Comparison of ENCODE assay signal across 24 mouse cellular contexts in genomic region chr10:116492768-116493167, GRCm38 (mm10). TPM values are rescaled to one million over a fixed set of nuclear protein-coding genes. Genes with fewer than 3 reads are reported as not detected.
DNase-seq lines count a peak whose midpoint lies in the region; ATAC-seq and TF ChIP-seq lines count a peak whose summit lies in the region.
"Had no signal": no experiment of that assay in that cellular context is flagged by ENCODE, and none has a peak within 500 bp of the region (broad histone marks: within the 10 kb centered on the region; RNA-seq: fewer than 3 reads in every experiment).

No protein-coding gene starts in this region.

- no peak for TF ChIP-seq POLR2A in liver, adult 2 months (IDR thresholded peaks at IDR 0.05; ENCODE audit: extremely low read depth, insufficient read depth, low read length)

- H3K9me3 ChIP-seq in kidney, embryonic 16.5 days (ENCODE audit: low read length), result no peaks in the 10 kb centered on the region
- no peaks in the 10 kb centered on the region for H3K9me3 ChIP-seq in liver, embryonic 12.5 days (replicated peaks)
- H3K9me3 ChIP-seq: forebrain, embryonic 10.5 days; forebrain, embryonic 13.5 days; heart, embryonic 10.5 days; heart, embryonic 13.5 days had no signal

- DNase-seq in kidney, adult 11 months, result peak; percentile 15
- no peak for DNase-seq in kidney, adult 18-20 months
- DNase-seq in kidney, adult 9 months, result peak; percentile 60
- peak; percentile 91 for DNase-seq in liver, adult 2 months (ENCODE audit: extremely low read depth, low read depth, low spot score)
- DNase-seq in kidney, postnatal 36 days, result peak; percentile 51 to 52
- DNase-seq: adrenal gland, adult 8-10 months; adrenal gland, postnatal 25 days; cerebellum, adult 9-10 months; cerebellum, postnatal 14 days; gastrocnemius, postnatal 10 days; gastrocnemius, postnatal 36 days; heart, adult 2 months; heart, postnatal 14 days; heart, postnatal 4 days had no signal

- ATAC-seq in kidney, embryonic 16.5 days (ENCODE audit: low FRiP score, low TSS enrichment), result no peak
- ATAC-seq in liver, embryonic 12.5 days, result no peak
- ATAC-seq: activated CD4-positive, CD25-positive, alpha-beta regulatory T cell, adult 4 months; forebrain, embryonic 13.5 days; forebrain, embryonic 16.5 days had no signal

- H3K79me2 ChIP-seq in liver, adult 2 months (ENCODE audit: control insufficient read depth, insufficient read depth, low read length), result no peaks in the 10 kb centered on the region; the same call in 1 of the 2 replicates

- peaks cover 27% of the 10 kb centered on the region for H3K36me3 ChIP-seq in kidney, embryonic 16.5 days (ENCODE audit: insufficient read depth, low read length)
- H3K36me3 ChIP-seq in liver, adult 2 months (ENCODE audit: control insufficient read depth, insufficient read depth, low read length), result peaks cover 38% of the 10 kb centered on the region
- H3K36me3 ChIP-seq in liver, embryonic 12.5 days, result peaks cover 73% of the 10 kb centered on the region

- no peak overlapping the region for H3K9ac ChIP-seq in kidney, embryonic 16.5 days (replicated peaks; ENCODE audit: low read length)
- H3K9ac ChIP-seq in liver, adult 2 months (ENCODE audit: low read depth, low read length), result no peak overlapping the region
- no peak overlapping the region for H3K9ac ChIP-seq in liver, embryonic 12.5 days
- H3K9ac ChIP-seq: forebrain, embryonic 13.5 days; heart, embryonic 13.5 days had no signal

- no peak overlapping the region for H3K4me3 ChIP-seq in kidney, embryonic 16.5 days (ENCODE audit: low read length)
- H3K4me3 ChIP-seq in liver, adult 2 months (ENCODE audit: insufficient read depth, low read depth, low read length), result no peak overlapping the region
- no peak overlapping the region for H3K4me3 ChIP-seq in liver, embryonic 12.5 days
- H3K4me3 ChIP-seq: forebrain, embryonic 10.5 days; forebrain, embryonic 13.5 days; heart, adult 2 months; heart, embryonic 10.5 days; heart, embryonic 13.5 days had no signal

- no peaks in the 10 kb centered on the region for H3K27me3 ChIP-seq in kidney, embryonic 16.5 days (ENCODE audit: insufficient read depth, low read length)
- H3K27me3 ChIP-seq in liver, adult 2 months (ENCODE audit: control insufficient read depth, insufficient read depth, low read length), result no peaks in the 10 kb centered on the region
- H3K27me3 ChIP-seq in liver, embryonic 12.5 days (replicated peaks), result no peaks in the 10 kb centered on the region
- H3K27me3 ChIP-seq: forebrain, embryonic 13.5 days; heart, embryonic 13.5 days had no signal

- no peak for TF ChIP-seq CTCF in liver, adult 2 months (IDR thresholded peaks at IDR 0.05; ENCODE audit: low read depth, low read length)

- no peak overlapping the region for H3K4me2 ChIP-seq in kidney, embryonic 16.5 days (replicated peaks; ENCODE audit: low read depth, low read length)
- H3K4me2 ChIP-seq in liver, embryonic 12.5 days, result no peak overlapping the region
- H3K4me2 ChIP-seq: forebrain, embryonic 13.5 days; heart, embryonic 13.5 days had no signal

- H3K4me1 ChIP-seq in kidney, embryonic 16.5 days (ENCODE audit: insufficient read depth, low read length), result no peaks in the 10 kb centered on the region
- H3K4me1 ChIP-seq in liver, adult 2 months (ENCODE audit: control insufficient read depth, insufficient read depth, low read length), result no peaks in the 10 kb centered on the region; the same call in 1 of the 2 replicates
- H3K4me1 ChIP-seq in liver, embryonic 12.5 days, result no peaks in the 10 kb centered on the region
- H3K4me1 ChIP-seq: forebrain, embryonic 10.5 days; forebrain, embryonic 13.5 days; heart, embryonic 10.5 days; heart, embryonic 13.5 days had no signal

- 93% methylated on average over 3 of the region's 3 CpGs for WGBS in kidney, embryonic 16.5 days
- 20% methylated on average over 3 of the region's 3 CpGs for WGBS in liver, adult 2 months
- 90% methylated on average over 3 of the region's 3 CpGs for WGBS in liver, embryonic 12.5 days (ENCODE audit: insufficient replicate concordance)

- no peak overlapping the region for H3K27ac ChIP-seq in kidney, embryonic 16.5 days (ENCODE audit: low read length)
- no peak overlapping the region for H3K27ac ChIP-seq in liver, adult 2 months (replicated peaks; ENCODE audit: insufficient read depth, low read depth, low read length)
- no peak overlapping the region for H3K27ac ChIP-seq in liver, embryonic 12.5 days
- H3K27ac ChIP-seq: forebrain, embryonic 10.5 days; forebrain, embryonic 13.5 days; heart, adult 2 months; heart, embryonic 10.5 days; heart, embryonic 13.5 days had no signal

RNA-seq across cellular contexts. Expression of gene Kcnmb4, which starts 19.1 kb away (rescaled TPM):
- polyA plus RNA-seq in kidney, embryonic 16.5 days (2015; fragmentation: Nextera tagmentation; extraction: Ambion mirVana), result 4.2 and 5.1 TPM in 2 replicates
- total RNA-seq in liver, adult 2 months (2014; rRNA removed), result 0.18 TPM in 1 of 2 replicates, not detected in the other
- polyA plus RNA-seq in liver, adult 2 months (2012; rRNA removed), result 0.06 TPM in 1 of 2 replicates, not detected in the other
- 0.67 and 0.81 TPM in 2 replicates for polyA plus RNA-seq in liver, embryonic 12.5 days (2016; fragmentation: Nextera tagmentation; extraction: Ambion mirVana)
- total RNA-seq: gastrocnemius, adult 18-20 months; gastrocnemius, postnatal 36 days; granulocyte monocyte progenitor cell, adult 5-6 weeks had no signal
